Mouse (Mus musculus): ENCODE measurements around the gene Itprid1.

Itprid1 gene

GRCm38 (mm10) chr6:55836650-55837320, at the start of gene Itprid1:
Gene Itprid1, plus strand, starts transcription at chr6:55836895.
- no peak for DNase-seq (ENCODE audit: extremely low spot score)

- DNase-seq (ENCODE audit: extremely low spot score): no peak
Measured at GRCm38 (mm10) chr6:55789557-55789956, 47.1 kb upstream of the Itprid1 start.

GRCm38 (mm10) chr6:55791852-55792496, 44.7 kb upstream of the Itprid1 start:
- peak; percentile 48 for DNase-seq (ENCODE audit: extremely low spot score)

- no peak for DNase-seq (ENCODE audit: extremely low spot score)
Measured at GRCm38 (mm10) chr6:55792536-55792935, 44.2 kb upstream of the Itprid1 start.

GRCm38 (mm10) chr6:55802686-55803085, 34.0 kb upstream of the Itprid1 start:
- no peak for DNase-seq (ENCODE audit: extremely low spot score)

GRCm38 (mm10) chr6:55803357-55803756, 33.3 kb upstream of the Itprid1 start:
- no peak for DNase-seq (ENCODE audit: extremely low spot score)

- peak; percentile 50 for DNase-seq (ENCODE audit: extremely low spot score)
Measured at GRCm38 (mm10) chr6:55803991-55804680, 32.6 kb upstream of the Itprid1 start.

GRCm38 (mm10) chr6:55804681-55805000, 32.1 kb upstream of the Itprid1 start:
- no peak for DNase-seq (ENCODE audit: extremely low spot score)

- DNase-seq (ENCODE audit: extremely low spot score): peak; percentile 19
Measured at GRCm38 (mm10) chr6:55805291-55806137, 31.2 kb upstream of the Itprid1 start.

- DNase-seq (ENCODE audit: extremely low spot score): no peak
Measured at GRCm38 (mm10) chr6:55806537-55806936, 30.2 kb upstream of the Itprid1 start.

GRCm38 (mm10) chr6:55808692-55809091, 28.0 kb upstream of the Itprid1 start:
- no peak for DNase-seq (ENCODE audit: extremely low spot score)

- DNase-seq (ENCODE audit: extremely low spot score): no peak
Measured at GRCm38 (mm10) chr6:55811153-55811552, 25.5 kb upstream of the Itprid1 start.

- no peak for DNase-seq (ENCODE audit: extremely low spot score)
Measured at GRCm38 (mm10) chr6:55812353-55812752, 24.3 kb upstream of the Itprid1 start.

- no peak for DNase-seq (ENCODE audit: extremely low spot score)
Measured at GRCm38 (mm10) chr6:55814184-55814926, 22.3 kb upstream of the Itprid1 start.

- no peak for DNase-seq (ENCODE audit: extremely low spot score)
Measured at GRCm38 (mm10) chr6:55816911-55817310, 19.8 kb upstream of the Itprid1 start.

GRCm38 (mm10) chr6:55829722-55830121, 7.0 kb upstream of the Itprid1 start:
- DNase-seq (ENCODE audit: extremely low spot score): no peak

GRCm38 (mm10) chr6:55852589-55852988, 15.9 kb downstream of the Itprid1 start:
- DNase-seq (ENCODE audit: extremely low spot score): no peak

- DNase-seq (ENCODE audit: extremely low spot score): no peak
Measured at GRCm38 (mm10) chr6:55856085-55856484, 19.4 kb downstream of the Itprid1 start.

- DNase-seq (ENCODE audit: extremely low spot score): no peak
Measured at GRCm38 (mm10) chr6:55865206-55865605, 28.5 kb downstream of the Itprid1 start.

GRCm38 (mm10) chr6:55879356-55879960, 42.8 kb downstream of the Itprid1 start:
- no peak for DNase-seq (ENCODE audit: extremely low spot score)

GRCm38 (mm10) chr6:55880886-55881285, 44.2 kb downstream of the Itprid1 start:
- DNase-seq (ENCODE audit: extremely low spot score): peak; percentile 29
